Mouse (Mus musculus): Measurements from ENCODE around the gene Aff2.

Gene Aff2

GRCm38 (mm10) chrX:69360238-69361054, at the start of gene Aff2:
Gene Aff2 (plus strand): TSS chrX:69360294.
- no peak for DNase-seq (ENCODE audit: low read depth, low spot score)

GRCm38 (mm10) chrX:69337296-69337695, 22.8 kb upstream of the Aff2 start:
- no peak for DNase-seq (ENCODE audit: low read depth, low spot score)

- DNase-seq (ENCODE audit: low read depth, low spot score): no peak
These were observed 4.5 kb upstream of the Aff2 start for GRCm38 (mm10) chrX:69355621-69356020.

- no peak for DNase-seq (ENCODE audit: low read depth, low spot score)
These were observed 734 bp upstream of the Aff2 start for GRCm38 (mm10) chrX:69359360-69359759.

GRCm38 (mm10) chrX:69359885-69360237, 233 bp upstream of the Aff2 start:
- no peak for DNase-seq (ENCODE audit: low read depth, low spot score)

- DNase-seq (ENCODE audit: low read depth, low spot score): no peak
These were observed 1.0 kb downstream of the Aff2 start for GRCm38 (mm10) chrX:69361055-69361558.

GRCm38 (mm10) chrX:69364198-69364597, 4.1 kb downstream of the Aff2 start:
- DNase-seq (ENCODE audit: low read depth, low spot score): no peak

- no peak for DNase-seq (ENCODE audit: low read depth, low spot score)
These were observed 13.2 kb downstream of the Aff2 start for GRCm38 (mm10) chrX:69373341-69373740.

- DNase-seq (ENCODE audit: low read depth, low spot score): no peak
These were observed 29.6 kb downstream of the Aff2 start for GRCm38 (mm10) chrX:69389738-69390137.

GRCm38 (mm10) chrX:69415043-69415442, 54.9 kb downstream of the Aff2 start:
- no peak for DNase-seq (ENCODE audit: low read depth, low spot score)

GRCm38 (mm10) chrX:69438422-69438821, 78.3 kb downstream of the Aff2 start:
- DNase-seq (ENCODE audit: low read depth, low spot score): no peak

- no peak for DNase-seq (ENCODE audit: low read depth, low spot score)
These were observed 81.8 kb downstream of the Aff2 start for GRCm38 (mm10) chrX:69441937-69442336.

GRCm38 (mm10) chrX:69460896-69461295, 100.8 kb downstream of the Aff2 start:
- DNase-seq (ENCODE audit: low read depth, low spot score): no peak

- no peak for DNase-seq (ENCODE audit: low read depth, low spot score)
These were observed 142.0 kb downstream of the Aff2 start for GRCm38 (mm10) chrX:69502061-69502460.

- no peak for DNase-seq (ENCODE audit: low read depth, low spot score)
These were observed 158.0 kb downstream of the Aff2 start for GRCm38 (mm10) chrX:69518040-69518575.

- no peak for DNase-seq (ENCODE audit: low read depth, low spot score)
These were observed 180.7 kb downstream of the Aff2 start for GRCm38 (mm10) chrX:69540811-69541210.

GRCm38 (mm10) chrX:69579903-69580459, 219.9 kb downstream of the Aff2 start:
- DNase-seq (ENCODE audit: low read depth, low spot score): no peak

- DNase-seq (ENCODE audit: low read depth, low spot score): no peak
These were observed 248.7 kb downstream of the Aff2 start for GRCm38 (mm10) chrX:69608793-69609192.

GRCm38 (mm10) chrX:69663038-69663437, 302.9 kb downstream of the Aff2 start:
- DNase-seq (ENCODE audit: low read depth, low spot score): no peak

- no peak for DNase-seq (ENCODE audit: low read depth, low spot score)
These were observed 306.1 kb downstream of the Aff2 start for GRCm38 (mm10) chrX:69666145-69666677.

- no peak for DNase-seq (ENCODE audit: low read depth, low spot score)
These were observed 315.6 kb downstream of the Aff2 start for GRCm38 (mm10) chrX:69675691-69676090.

GRCm38 (mm10) chrX:69698840-69699239, 338.7 kb downstream of the Aff2 start:
- no peak for DNase-seq (ENCODE audit: low read depth, low spot score)

- DNase-seq (ENCODE audit: low read depth, low spot score): no peak
These were observed 378.9 kb downstream of the Aff2 start for GRCm38 (mm10) chrX:69738972-69739371.

Measured in CD4-positive helper T cell, adult 2 months (primary cell).